Mouse (Mus musculus) splenic B cell, adult 2 months (primary cell): ENCODE measurements at regions not wholly inside any gene's neighbourhood (a gene's known extent, or its start where the extent isn't known, plus 50 kb on each side); places are given as distances from the start of the nearest gene placed in this dataset.
"Not testable (repeated sequence)": the region's sequence is repeated elsewhere in the genome, so short reads cannot be mapped to it uniquely, and the experiment has no call there.

Source experiments
- DNase-seq: peaks from one replicate; pipeline ENCODE4 v3.0.0-alpha.2; 2011; ENCODE audit warnings: low read depth, low spot score
- H3K27me3 ChIP-seq: 2 replicates; pipeline ENCODE4 v1.6.1; 2012; ENCODE audit warnings: mild to moderate bottlenecking, low read length, moderate library complexity, mixed read lengths; ENCODE audit not compliant: control insufficient read depth, poor library complexity, insufficient read depth, severe bottlenecking
- H3K36me3 ChIP-seq: 2 replicates; pipeline ENCODE4 v1.6.1; 2012; ENCODE audit warnings: mild to moderate bottlenecking, low read length, moderate library complexity, mixed read lengths; ENCODE audit not compliant: control insufficient read depth, poor library complexity, insufficient read depth, severe bottlenecking

DNA sequence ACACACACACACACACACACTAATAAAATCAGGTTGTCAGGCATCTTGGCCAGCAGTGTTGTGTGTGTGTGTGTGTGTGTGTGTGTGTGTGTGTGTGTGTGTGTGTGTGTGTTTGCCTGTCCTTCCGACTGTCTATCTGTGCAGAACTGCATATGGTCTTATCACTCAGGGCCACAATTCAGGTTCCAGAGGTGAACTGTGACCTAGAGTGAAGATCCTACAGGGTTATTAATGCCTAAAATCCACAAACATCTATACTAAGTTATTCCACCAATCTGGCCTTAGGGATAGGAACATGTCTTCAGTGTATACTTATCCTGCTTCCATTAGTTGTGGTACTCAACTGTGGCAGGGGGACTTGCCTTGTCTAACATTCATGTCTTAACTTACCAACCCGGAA lies 96.7 kb downstream of the Zfp369 start:
- H3K36me3 ChIP-seq, H3K27me3 ChIP-seq, DNase-seq: not testable (repeated sequence)

DNA sequence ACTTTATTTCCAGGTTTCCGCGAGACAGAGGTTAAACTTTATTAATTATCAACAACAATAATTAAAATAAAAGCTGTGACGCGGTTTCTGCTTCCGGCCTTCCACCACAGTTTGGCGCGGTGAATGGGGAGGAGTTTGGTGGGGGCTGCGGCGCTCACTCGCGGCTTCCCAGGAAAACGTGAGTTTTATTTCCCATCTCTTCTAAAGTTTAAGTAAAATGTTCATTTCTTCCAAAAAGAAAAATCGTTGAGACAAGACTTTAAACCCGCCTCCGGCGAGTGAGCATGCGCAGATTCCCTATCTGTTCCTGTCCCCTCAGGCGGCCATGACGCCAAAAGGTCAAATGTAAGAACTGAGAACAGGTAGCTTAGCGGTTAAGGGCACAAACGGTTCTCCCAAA lies 100.8 kb downstream of the Zfp369 start:
- not testable (repeated sequence) for DNase-seq, H3K36me3 ChIP-seq, H3K27me3 ChIP-seq

DNA sequence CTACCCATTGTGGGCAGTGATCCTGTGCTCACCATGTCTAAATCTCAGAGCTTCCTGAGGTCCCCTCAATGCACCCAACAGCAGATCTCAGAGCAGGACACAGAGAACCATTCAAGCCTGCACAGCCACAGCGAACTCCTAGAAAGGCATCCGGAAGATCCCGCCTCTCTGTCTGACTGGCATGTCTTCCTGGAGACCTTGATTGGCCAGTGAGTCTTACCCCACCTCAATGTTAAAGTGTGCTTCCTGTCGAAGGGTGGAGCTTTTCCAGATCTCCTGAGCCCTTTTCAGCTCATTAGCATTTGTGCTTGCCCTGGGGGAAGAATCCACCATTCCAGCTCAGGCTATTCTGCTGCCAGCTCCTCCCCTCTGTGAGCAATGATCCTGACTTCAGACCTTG lies 97.5 kb upstream of the Gm10139 start:
- H3K36me3 ChIP-seq, DNase-seq: not testable (repeated sequence)

DNA sequence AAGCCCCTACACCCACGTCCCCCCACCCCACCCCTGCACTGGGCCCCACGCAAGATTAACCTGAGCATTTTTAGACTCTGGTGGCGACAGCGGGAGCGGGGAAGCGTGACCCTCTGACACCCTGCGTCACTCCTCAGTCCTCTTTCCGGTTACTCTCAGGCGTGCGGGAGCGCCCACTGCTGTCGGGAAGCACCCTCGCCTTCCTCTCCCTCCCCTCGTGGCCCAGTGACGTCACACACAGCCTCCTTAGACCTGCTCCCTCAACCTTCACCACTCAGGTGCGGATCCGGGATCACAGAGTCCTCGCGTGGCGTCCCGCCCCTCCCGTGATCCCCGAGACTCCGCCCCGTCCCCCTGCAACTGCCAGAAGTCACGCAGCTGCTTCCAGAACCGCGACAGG lies 92.3 kb upstream of the Gm10139 start:
- H3K27me3 ChIP-seq, H3K36me3 ChIP-seq: not testable (repeated sequence)
- DNase-seq: peak; percentile 0

More for the DNA sequence above, 97.5 kb upstream of the Gm10139 start:
- H3K27me3 ChIP-seq: not testable (repeated sequence)
